Mouse (Mus musculus) retina, postnatal 1 day (tissue): ENCODE results near the gene Rab3c.

Experiments used
- DNase-seq: peaks from one replicate; pipeline ENCODE4 v3.0.0-alpha.2; 2012

Gene Rab3c

DNA sequence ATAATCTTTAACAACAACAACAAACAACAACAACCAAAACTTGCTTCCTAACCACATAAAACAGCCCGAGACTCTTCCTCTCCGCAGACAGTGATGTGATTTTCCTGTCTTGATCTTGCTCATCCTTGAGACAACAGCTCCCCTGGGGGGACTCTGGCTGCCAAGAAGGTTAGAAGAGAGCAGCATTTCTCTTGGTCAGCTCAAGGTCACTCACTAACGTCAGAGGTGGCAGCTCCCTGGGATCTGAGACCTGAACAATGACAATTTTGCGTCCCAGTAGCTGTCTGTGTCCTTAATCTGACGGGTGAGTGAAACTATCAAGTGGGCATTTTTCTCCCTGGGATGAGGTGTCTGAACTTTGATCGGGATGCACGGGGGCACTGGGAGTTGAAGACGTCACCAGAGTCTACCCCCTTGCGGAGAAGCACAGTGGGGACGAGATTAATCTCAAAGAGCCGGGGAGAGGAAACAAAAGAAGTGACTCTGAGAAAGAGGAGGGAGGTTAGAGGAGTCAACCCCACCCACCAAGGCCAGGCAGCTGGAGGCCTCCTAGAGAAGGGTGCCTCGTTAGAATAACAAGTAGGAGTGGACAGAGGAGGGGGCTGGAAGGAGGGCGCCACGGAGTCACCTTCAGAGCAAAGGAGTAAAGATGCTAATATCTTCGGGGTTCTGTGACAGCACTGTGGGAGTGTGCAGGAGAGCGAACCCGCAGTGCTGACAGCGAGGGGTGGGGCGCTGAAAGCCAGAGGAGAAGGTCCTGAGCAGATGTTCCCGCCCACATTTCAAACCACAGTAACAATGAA is 261.7 kb downstream of the Rab3c start:
- peak; percentile 60 for DNase-seq

GRCm38 (mm10) chr13:110018431-110018901 is 262.3 kb downstream of the Rab3c start:
- peak; percentile 87 for DNase-seq

DNA sequence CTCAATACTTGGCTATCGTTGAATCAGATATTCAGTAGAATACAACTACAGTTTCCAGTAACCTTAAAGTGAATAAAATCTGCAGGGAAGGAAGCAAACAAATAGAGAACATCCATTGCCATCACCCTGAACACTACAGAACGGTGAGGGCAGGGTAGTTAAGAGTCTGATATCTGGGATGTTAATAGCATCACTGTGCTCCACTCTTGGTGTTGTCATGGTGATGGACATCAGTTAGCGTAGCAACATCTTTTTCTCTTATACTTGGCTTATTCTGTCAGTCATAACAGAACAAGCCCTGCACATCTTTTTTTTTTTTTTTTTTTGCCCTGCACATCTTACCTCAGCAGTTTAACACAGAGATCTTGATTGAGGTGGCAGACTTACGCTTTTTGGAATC is 268.8 kb downstream of the Rab3c start:
- no peak for DNase-seq

DNA sequence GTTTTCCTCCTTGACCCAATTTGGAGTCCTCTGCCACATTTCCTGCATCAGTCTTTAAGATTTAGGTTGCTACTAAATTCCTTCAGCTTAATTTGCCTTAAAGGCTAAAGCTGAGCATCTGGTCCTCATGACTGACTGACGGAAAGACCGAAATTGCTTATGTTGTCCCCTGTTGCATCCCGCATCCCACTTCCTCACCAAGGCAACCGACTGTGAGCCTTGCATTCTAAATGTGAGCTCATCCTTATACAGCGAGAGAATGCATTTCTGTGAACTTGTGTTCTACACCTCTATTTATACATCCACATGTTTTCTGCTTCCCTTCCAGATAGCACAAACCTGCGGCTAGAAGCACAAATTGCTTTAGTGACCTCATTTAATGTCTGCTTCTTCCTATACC is 269.9 kb downstream of the Rab3c start:
- DNase-seq, result no peak

DNA sequence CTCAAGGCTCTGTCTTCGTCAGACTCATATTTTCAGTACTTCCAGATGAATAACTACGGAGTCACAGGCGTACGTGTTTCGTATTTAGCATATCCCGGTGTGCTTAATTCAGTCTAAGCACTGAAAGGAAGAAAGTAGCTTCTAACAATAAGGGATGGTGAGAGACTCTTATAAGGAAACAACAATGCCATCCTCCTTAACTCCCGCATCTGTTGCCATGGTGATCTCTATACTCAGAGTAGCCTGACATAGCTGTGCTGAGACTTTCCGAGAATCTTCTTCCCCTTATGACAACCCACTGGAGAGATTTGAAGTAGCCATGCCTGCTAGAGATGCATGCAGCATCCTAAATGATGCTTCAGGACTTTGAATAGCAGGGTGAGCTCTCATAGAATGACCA is 272.3 kb downstream of the Rab3c start:
- peak; percentile 37 for DNase-seq

GRCm38 (mm10) chr13:110006106-110006781 is 274.6 kb downstream of the Rab3c start:
- DNase-seq, result no peak
